Mouse (Mus musculus) intestine, embryonic 14.5 days (tissue): Measurements from ENCODE around the gene Col2a1. TPM values are rescaled to one million over a fixed set of nuclear protein-coding genes. Genes with fewer than 3 reads are reported as not detected.
A peak's percentile ranks its signal among the peaks of the same experiment; 100 is the strongest.

Source experiments
- ATAC-seq: fragments of 200-750 bp; cut with Nextera tagmentation; replicated peaks from 2 replicates; pipeline ENCODE4 v1.8.0; 2017; ENCODE audit warnings: low read depth, moderate number of reproducible peaks, moderate TSS enrichment, moderate library complexity; ENCODE audit not compliant: low FRiP score, low TSS enrichment
- DNase-seq: peaks from one replicate; pipeline ENCODE4 v3.0.0-alpha.2; 2018; ENCODE audit warnings: low spot score
- H3K27ac ChIP-seq: fragments of 300-500 bp; sonication (generic); 2 replicates; pipeline ENCODE4 v1.5.1; 2014; ENCODE audit warnings: low read depth, mild to moderate bottlenecking, control low read depth
- H3K27me3 ChIP-seq: fragments of 300-500 bp; sonication (generic); replicated peaks from 2 replicates; pipeline ENCODE4 v1.6.1; 2014; ENCODE audit warnings: low read length, control low read depth; ENCODE audit not compliant: control insufficient read depth, insufficient read depth
- H3K36me3 ChIP-seq: fragments of 300-500 bp; sonication (generic); 2 replicates; pipeline ENCODE4 v1.6.1; 2014; ENCODE audit warnings: low read length, control low read depth; ENCODE audit not compliant: control insufficient read depth, insufficient read depth
- H3K4me1 ChIP-seq: fragments of 300-500 bp; sonication (generic); replicated peaks from 2 replicates; pipeline ENCODE4 v1.6.1; 2014; ENCODE audit warnings: low read length, control low read depth, mixed read lengths; ENCODE audit not compliant: control insufficient read depth, insufficient read depth
- H3K4me2 ChIP-seq: fragments of 300-500 bp; sonication (generic); 2 replicates; pipeline ENCODE4 v1.6.1; 2014; ENCODE audit warnings: low read length
- H3K4me3 ChIP-seq: fragments of 300-500 bp; sonication (generic); 2 replicates; pipeline ENCODE4 v1.5.1; 2014; ENCODE audit warnings: low read depth, low read length, control low read depth, mixed read lengths
- H3K9ac ChIP-seq: fragments of 300-500 bp; sonication (generic); 2 replicates; pipeline ENCODE4 v1.6.1; 2014; ENCODE audit warnings: mild to moderate bottlenecking, low read length
- H3K9me3 ChIP-seq: fragments of 300-500 bp; sonication (generic); 2 replicates; pipeline ENCODE4 v1.6.1; 2016; ENCODE audit warnings: low read length, control low read depth; ENCODE audit not compliant: control insufficient read depth
- WGBS: fragments of 180-500 bp; shearing (Covaris S2); extraction: QIAGEN DNeasy Blood & Tissue Kit; methylation state at CpG from one replicate; pipeline ENCODE4 v1.1.7; 2014; 5-methylcytosine and 5-hydroxymethylcytosine counted together
- polyA plus RNA-seq: library from polyadenylated mRNA; unstranded; fragments of >200 nt; fragmentation: Nextera tagmentation; extraction: Ambion mirVana; gene quantifications from 2 replicates; pipeline ENCODE4 v1.2.1, GENCODE M21; 2014

Gene Col2a1
- polyA plus RNA-seq, 1 experiment from 2014 or later: 4.5 TPM

DNA sequence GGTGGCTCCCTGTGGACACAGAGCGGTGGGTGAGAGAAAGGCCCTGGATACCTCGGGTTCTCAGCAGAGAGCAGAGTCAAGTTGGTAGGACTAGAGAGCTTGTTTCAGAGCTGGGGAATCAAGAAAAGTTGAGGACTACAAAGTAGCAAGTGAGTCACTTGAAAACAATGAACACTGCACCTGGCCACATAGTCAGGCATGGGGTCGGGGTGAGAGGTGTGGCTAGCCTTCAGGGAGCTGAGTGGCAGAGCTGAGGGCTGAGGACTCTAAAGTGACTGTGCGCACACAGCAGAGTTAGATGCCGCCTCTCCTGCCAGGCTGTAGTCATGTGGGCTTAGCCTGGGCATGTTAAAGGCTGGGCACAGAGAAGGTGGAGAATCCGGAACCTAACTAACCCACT lies 22.9 kb downstream of the Col2a1 start:
- Histone ChIP-seq H3K27me3 (no peaks in the 10 kb centered on the region), H3K9me3 (peaks cover 3% of the 10 kb centered on the region; the same call in 1 of the 2 replicates)
- WGBS: 86% methylated on average over 6 of the region's 6 CpGs

DNA sequence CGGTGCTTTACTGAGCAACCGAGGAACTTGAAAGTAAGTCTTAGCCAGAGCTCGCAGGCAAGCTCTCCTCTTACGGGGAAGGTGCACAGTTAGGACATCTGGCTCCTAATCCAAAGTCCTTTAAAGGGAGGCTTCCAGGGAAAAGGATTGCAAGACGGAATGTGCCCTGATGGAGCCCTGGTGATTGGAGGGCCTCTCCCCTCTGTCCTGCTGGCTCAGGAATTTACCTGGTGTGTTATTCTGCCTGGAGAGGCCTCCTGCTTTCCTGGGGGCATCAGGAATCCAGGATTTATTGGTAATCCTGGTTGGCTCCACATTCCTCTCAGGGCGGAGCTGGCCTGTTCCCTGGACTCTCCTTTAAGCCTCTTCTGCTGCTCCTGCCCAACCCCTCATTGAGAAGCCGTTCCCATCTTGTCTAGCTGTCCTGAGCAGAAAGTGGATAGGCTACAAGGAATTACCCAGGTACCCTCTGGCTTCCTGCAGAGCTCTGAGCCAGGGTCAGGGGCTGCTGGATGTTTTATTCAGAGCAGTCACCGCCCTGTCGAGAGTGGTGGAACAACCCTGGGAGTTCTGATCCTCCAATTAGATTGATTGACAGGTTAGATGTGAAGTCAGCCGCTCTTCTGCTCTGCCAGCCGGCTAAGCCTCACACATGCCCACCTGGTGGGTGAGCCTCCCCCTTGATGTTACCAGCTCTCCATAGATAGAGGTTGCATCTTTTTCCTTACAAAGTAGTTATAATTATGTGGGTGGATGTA lies 31.1 kb downstream of the Col2a1 start:
- Histone ChIP-seq H3K4me1 (no peaks in the 10 kb centered on the region), H3K9ac (no peak overlapping the region), H3K9me3 (no peaks in the 10 kb centered on the region), H3K36me3 (no peaks in the 10 kb centered on the region), H3K27me3 (no peaks in the 10 kb centered on the region), H3K27ac (no peak overlapping the region), H3K4me2 (no peak overlapping the region), H3K4me3 (no peak overlapping the region)
- ATAC-seq (no peak), DNase-seq (no peak)
- 35% methylated on average over 11 of the region's 11 CpGs for WGBS

More for the DNA sequence above, 22.9 kb downstream of the Col2a1 start:
- Histone ChIP-seq H3K4me1 (no peaks in the 10 kb centered on the region), H3K4me3 (no peak overlapping the region), H3K9ac (no peak overlapping the region), H3K27ac (no peak overlapping the region), H3K36me3 (no peaks in the 10 kb centered on the region), H3K4me2 (no peak overlapping the region)
- no peak for DNase-seq
- no peak for ATAC-seq

- WGBS: 85% methylated on average over 6 of the region's 6 CpGs
- ATAC-seq (no peak), DNase-seq (no peak)
- Histone ChIP-seq H3K36me3 (no peaks in the 10 kb centered on the region), H3K9ac (no peak overlapping the region), H3K4me3 (no peak overlapping the region), H3K9me3 (no peaks in the 10 kb centered on the region), H3K4me2 (no peak overlapping the region), H3K4me1 (no peaks in the 10 kb centered on the region), H3K27ac (no peak overlapping the region), H3K27me3 (no peaks in the 10 kb centered on the region)
These were observed 31.9 kb downstream of the Col2a1 start for GRCm38 (mm10) chr15:97972580-97972979.

DNA sequence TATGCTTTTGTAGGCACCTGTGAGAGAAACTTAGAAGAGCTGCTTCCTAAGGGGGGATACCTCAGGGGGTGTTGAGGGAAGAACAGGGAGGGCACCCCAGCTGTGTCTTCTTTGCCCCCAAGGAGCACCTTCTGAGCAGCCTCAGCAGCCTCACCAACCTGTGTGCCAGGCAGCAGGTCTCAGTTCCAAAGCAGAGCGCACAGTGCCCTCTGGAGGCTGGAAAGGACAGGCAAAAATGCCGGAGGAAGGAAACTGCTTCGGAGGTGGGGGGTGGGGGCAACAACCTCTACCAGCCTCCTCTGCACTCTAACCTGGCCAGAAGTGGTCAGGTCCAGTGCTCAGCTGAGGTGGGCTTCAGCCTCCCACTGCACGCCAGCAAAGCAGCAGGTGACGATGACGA lies 34.2 kb downstream of the Col2a1 start:
- no peak for DNase-seq
- Histone ChIP-seq H3K27me3 (no peaks in the 10 kb centered on the region), H3K4me1 (no peaks in the 10 kb centered on the region), H3K4me2 (no peak overlapping the region), H3K9me3 (no peaks in the 10 kb centered on the region), H3K36me3 (no peaks in the 10 kb centered on the region), H3K9ac (no peak overlapping the region), H3K27ac (no peak overlapping the region), H3K4me3 (no peak overlapping the region)
- no peak for ATAC-seq
- WGBS: 45% methylated on average over 6 of the region's 6 CpGs

DNA sequence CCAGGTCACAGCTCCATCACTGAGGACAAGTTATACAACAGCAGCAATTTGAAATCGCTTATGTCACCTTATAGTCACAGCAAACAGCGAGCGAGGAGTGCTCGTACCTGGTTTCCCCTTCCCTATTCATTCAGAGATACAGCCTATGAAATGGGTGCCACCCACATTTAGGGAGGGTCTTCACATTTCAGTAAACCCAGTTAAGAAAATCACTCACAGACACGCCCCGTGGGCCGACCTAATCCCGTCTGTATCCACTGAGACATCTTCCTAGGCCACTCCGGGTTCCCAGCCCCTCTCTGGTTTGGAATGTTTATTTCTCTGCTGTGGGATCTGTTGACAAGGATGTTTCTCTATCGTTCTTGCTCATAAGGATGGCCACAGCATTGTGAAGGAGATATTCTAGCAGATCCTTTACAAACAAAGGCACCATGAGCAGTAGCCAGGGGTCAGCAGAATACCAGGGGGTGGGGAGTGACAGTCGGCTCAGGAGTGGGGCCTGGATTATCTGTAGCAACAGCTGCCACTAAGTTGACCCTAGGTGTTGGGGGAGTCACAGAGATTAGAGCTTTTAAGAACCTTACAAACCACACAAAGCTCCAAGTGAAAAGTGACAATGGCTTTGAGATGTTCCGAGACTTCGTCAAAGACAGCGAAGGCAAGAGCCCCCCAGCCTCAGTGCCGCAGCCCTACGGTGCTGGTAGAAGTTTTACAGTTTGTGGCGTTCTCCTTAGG lies 39.0 kb downstream of the Col2a1 start:
- DNase-seq: no peak
- Histone ChIP-seq H3K9me3 (no peaks in the 10 kb centered on the region), H3K4me2 (no peak overlapping the region; the same call in 1 of the 2 replicates), H3K4me3 (no peak overlapping the region), H3K27me3 (no peaks in the 10 kb centered on the region), H3K9ac (no peak overlapping the region), H3K36me3 (no peaks in the 10 kb centered on the region), H3K4me1 (peaks cover 6% of the 10 kb centered on the region; the same call in 1 of the 2 replicates), H3K27ac (no peak overlapping the region)
- WGBS: 65% methylated on average over 17 of the region's 17 CpGs
- ATAC-seq: no peak

- H3K9me3 ChIP-seq: no peaks in the 10 kb centered on the region
- H3K36me3 ChIP-seq: no peaks in the 10 kb centered on the region
- peaks cover 6% of the 10 kb centered on the region; the same call in 1 of the 2 replicates for H3K4me1 ChIP-seq
- 28% methylated on average over 7 of the region's 7 CpGs for WGBS
- H3K27ac ChIP-seq: 0 out of 2 replicates have a peak overlapping the region, but pooled peaks have one; percentile 2
- H3K4me2 ChIP-seq: peak overlapping the region; percentile 74
- peak overlapping the region; percentile 50 for H3K9ac ChIP-seq
- ATAC-seq (peak; percentile 18; the same call in 1 of the 2 replicates), DNase-seq (no peak)
- H3K27me3 ChIP-seq: no peaks in the 10 kb centered on the region
- peak overlapping the region; percentile 54 for H3K4me3 ChIP-seq
These were observed 39.7 kb downstream of the Col2a1 start for GRCm38 (mm10) chr15:97964836-97965187.

DNA sequence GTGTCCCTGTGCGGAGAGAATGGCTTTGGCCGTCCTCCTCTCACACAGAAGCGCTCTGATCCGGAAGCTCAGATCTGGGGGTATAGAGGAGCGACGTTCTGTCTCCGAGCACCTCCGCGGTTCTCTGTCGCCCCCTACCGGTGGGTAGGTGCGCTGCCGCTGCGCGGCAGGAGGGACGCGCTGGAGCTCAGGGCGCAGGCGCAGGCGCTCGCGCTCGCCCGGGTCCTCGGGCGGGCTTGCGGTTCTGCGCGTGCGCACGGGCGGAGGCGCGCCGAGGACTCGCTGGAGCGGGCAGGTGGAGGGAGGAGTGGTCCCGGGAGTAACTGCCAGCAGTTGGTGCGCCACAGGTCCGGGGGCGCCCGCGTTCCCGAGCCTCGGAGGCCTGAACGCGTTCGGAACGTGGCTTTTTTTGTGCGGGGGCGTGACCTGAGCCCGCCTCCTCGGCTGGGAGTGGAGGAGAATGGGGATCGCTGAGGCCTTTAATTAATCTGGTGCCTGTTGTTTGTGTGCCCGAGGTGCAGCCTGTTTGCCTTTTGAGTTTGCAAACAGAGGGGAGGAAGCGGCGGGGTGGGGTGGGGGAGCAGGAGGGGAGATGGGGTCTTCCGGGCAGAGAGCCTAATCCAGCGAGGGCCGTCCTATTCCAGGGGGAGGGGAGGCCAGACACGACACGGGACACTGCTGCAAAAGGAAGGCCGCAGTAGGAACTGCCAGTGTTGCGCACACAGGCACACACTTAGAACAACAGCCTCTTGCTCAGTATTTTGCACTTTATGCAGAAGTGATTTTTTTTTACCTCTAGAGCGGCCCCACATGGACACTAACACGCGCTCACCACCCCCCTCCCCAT lies 40.3 kb downstream of the Col2a1 start, which contains the start of gene Tmem106c:
Gene Tmem106c (plus strand): TSS at position 212 of the 847 bp plus-strand sequence.
- peak within 1 kb of the TSS; percentile 57 for H3K9ac ChIP-seq
- H3K4me3 ChIP-seq: peak within 1 kb of the TSS; percentile 54
- under 1% methylated on average over 65 of the region's 67 CpGs for WGBS
- peaks cover 6% of the 10 kb centered on the region; the same call in 1 of the 2 replicates for H3K4me1 ChIP-seq
- peak within 1 kb of the TSS; percentile 74 for H3K4me2 ChIP-seq
- no peaks in the 10 kb centered on the region for H3K27me3 ChIP-seq
- peak within 1 kb of the TSS; percentile 2; the same call in 1 of the 2 replicates for H3K27ac ChIP-seq
- peak; percentile 93 for ATAC-seq
- H3K9me3 ChIP-seq: no peaks in the 10 kb centered on the region
- peak; percentile 95 for DNase-seq
- no peaks in the 10 kb centered on the region for H3K36me3 ChIP-seq

DNA sequence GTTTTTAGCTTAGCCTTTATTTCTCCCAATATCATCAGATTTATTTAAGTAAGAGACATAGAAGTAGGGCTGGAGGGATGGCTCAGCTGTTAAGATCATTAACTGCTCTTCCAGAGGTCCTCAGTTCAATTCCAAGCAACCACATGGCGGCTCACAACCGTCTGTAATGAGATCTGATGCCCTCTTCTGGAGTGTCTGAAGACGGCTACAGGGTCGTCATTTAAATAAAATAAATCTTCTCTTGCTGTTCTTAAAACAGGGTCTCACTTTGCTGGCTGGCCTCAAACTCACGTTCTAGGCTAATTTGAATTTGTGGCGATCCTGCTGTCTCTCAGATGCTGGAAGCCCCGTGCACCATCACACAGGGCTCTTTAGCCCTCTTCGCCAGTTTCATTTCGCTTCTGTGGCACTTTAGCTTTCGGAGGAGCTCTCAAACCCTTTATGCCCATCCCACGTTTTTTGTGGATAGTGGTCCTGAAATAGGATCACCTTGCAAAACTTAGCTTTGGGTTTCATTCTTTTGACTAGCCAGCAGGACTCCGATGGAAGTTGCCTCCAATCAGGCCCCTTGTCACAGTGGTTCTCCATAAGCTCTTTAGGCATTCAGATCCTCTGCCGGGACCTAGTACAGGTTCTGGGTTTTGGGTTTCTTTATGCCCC lies 41.0 kb downstream of the Col2a1 start:
- ATAC-seq: peak; percentile 2; the same call in 1 of the 2 replicates
- peaks cover 6% of the 10 kb centered on the region; the same call in 1 of the 2 replicates for H3K4me1 ChIP-seq
- peak overlapping the region; percentile 54 for H3K4me3 ChIP-seq
- no peaks in the 10 kb centered on the region for H3K27me3 ChIP-seq
- 14% methylated on average over 13 of the region's 13 CpGs for WGBS
- no peaks in the 10 kb centered on the region for H3K9me3 ChIP-seq
- H3K9ac ChIP-seq: peak overlapping the region; percentile 57
- H3K36me3 ChIP-seq: no peaks in the 10 kb centered on the region
- no peak for DNase-seq
- peak overlapping the region; percentile 74 for H3K4me2 ChIP-seq
- no peak overlapping the region; the same call in 1 of the 2 replicates for H3K27ac ChIP-seq
